Mouse (Mus musculus) WW6 (cell line): Measurements from ENCODE around the gene Ckmt2.

Experiments
- DNase-seq: peaks from one replicate; pipeline ENCODE4 v3.0.0-alpha.2; 2013; ENCODE audit warnings: low read depth, low spot score

The Ckmt2 gene

DNA sequence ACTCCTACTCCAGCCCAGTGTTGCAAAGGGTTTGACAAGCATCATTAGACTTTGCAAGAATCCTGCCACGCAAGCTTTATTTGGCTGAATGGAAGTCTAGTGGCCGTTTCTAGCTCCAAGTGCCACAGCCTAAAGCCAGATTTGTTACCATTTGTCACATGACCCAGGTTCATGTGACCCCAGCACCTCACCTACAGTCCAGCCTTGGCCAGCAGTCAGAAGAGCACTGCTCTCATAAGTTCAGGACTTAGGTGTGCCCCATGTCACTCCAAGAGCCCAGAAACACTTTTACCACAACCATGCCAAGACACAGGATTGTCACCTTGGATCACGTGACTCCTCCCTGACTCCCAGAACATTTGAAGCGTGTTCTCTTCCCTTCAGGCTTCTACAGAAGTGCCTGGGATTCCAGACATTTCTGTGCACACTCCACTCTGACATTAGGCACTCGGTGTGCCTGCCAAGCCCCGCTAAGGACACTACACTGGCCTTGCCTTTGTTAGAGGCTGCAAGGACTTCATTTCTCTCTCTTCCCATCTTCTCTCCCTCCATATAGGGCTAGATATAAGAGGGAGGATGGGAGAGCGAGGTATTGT is 2.9 kb downstream of the Ckmt2 start:
- DNase-seq: no peak

- no peak for DNase-seq
Observed at GRCm38 (mm10) chr13:91868577-91868976, 8.1 kb downstream of the Ckmt2 start.

DNA sequence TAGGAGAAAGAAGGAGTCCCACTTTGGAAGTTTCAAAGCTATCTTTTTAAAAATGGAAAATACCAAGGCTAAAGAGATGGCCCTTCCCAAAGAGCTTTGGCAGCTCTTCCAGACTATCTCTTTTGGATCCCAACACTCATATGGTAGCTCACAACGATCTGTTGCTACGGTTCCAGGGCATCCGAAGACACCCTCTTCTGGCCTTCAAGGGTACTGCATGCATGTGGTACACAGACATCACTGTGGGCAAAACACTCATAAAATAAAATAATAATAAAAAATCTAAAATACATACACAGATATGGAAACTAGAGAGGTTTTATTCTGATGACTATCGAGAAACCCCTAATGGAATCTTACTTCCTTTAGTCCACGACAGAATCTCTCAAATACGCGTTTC is 17.9 kb downstream of the Ckmt2 start:
- no peak for DNase-seq

DNA sequence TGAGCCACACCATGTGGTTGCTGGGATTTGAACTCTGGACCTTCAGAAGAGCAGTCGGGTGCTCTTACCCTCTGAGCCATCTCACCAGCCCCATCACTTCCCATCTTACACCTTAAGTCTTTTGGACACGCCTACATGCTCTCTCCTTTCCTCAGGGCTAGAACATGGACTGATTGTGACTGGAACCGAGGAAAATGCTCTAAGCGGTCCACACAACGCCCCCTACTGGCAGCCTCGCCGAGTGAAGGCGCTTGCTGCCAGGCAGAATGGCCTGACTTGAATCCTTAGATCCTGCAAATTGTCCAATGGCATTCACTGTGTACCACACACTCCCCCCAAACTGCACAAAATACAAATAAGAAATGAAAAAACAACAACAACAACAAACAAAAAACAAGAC is 19.3 kb downstream of the Ckmt2 start:
- DNase-seq: peak; percentile 33

GRCm38 (mm10) chr13:91854412-91854811 is 22.3 kb downstream of the Ckmt2 start:
- no peak for DNase-seq

DNA sequence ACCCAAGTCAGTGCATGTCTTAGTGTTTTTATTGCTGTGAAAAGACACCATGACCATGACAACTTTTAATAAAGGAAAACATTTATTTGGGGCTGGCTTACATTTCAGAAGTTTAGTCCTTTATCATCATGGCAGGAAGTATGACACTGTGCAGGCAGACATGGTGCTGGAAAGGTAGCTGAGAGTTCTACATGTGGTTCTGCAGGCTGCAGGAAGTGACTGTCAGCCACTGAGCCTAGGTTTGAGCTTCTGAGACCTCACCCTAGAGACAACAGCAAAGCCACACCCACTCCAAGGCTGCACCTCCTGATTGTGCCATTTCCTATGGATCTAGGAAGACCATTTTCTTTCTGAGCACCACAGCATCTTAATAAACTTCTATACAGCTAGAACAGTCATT is 48.8 kb downstream of the Ckmt2 start:
- no peak for DNase-seq

GRCm38 (mm10) chr13:91826066-91826465 is 50.6 kb downstream of the Ckmt2 start:
- DNase-seq: no peak

DNA sequence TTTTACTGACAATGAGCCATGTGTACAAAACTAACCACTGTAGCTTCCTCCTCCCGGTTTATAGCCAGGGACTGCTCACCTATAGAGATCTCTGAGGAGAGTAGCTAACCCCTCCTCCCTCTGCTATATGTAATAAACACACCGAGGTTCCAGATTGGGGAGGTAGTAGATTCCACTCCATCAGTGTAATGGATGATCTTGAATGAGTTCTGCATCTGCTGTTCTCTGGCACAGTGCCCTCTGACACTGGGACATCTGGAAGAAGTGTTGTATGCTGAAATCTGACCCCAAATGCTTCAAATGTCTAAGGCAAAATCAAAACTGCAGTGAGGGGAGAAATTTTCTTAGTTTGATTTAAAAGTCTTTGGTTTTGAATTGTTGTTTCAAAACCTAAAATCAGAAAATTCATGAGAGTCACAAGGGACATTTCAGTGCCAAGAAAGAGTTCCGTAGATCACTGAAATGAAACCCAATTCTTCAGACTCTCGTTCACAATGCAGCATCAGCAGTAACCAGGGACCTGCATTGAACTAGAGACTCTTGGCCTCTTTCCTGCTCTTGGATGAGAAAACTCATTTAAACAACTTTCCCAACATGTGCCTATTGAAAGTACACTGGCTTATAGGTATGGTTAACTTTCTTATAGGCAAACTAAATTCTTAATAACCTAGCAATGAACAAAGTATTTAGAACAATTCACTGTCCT is 51.7 kb downstream of the Ckmt2 start:
- no peak for DNase-seq

DNA sequence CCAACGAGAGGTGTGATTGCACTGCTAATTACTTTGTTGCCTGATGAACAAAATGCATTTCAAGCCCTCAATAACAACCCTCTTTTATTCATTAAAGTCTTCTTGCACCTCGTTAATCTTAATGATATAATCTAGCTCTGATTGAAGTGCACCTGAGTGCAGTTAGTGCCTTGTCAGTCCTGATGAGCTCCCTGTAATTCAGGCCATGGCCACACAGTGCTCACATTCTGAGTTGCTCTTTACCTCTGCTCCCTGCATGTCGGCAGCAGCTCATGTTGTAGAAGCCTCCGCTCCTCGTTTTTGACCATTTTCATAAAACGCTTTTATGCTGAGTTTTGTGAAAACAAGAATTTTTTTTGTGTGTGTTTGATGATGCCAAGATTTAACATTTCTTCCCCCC is 53.0 kb downstream of the Ckmt2 start:
- no peak for DNase-seq

- no peak for DNase-seq
Observed at GRCm38 (mm10) chr13:91814670-91815069, 62.0 kb downstream of the Ckmt2 start.

GRCm38 (mm10) chr13:91809476-91809875 is 67.2 kb downstream of the Ckmt2 start:
- no peak for DNase-seq

DNA sequence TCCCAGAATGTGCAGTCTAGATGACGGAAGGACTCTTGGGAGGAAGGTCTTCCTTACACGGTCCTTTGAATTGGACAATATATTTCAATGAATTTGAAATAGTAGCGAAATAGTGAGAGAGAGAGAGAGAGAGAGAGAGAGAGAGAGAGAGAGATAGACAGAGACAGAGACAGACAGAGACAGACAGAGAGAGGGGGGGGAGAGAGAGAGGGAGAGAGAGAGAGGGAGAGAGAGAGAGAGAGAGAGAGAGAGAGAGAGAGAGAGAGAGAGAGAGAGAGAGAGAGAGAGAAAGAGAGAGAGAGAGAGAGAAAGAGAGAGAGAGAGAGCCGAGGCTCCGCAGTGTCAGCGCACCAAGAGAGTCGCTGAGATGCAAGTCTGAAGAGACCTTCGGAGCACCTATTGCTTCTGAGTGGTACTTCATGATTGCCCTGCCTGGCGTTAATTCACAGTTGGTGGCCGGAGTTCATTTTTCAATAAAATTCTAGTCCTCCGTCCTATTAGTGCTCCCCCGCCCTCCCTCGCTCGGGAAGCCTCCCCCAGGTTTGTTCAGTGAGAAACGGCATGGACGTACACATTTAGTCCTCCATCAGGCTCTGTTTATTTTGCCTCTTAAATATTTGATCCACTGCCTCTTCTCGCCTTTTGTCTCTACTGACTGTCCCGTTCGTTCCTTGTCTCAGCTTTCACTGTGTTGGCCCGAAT is 68.7 kb downstream of the Ckmt2 start:
- no peak for DNase-seq

DNA sequence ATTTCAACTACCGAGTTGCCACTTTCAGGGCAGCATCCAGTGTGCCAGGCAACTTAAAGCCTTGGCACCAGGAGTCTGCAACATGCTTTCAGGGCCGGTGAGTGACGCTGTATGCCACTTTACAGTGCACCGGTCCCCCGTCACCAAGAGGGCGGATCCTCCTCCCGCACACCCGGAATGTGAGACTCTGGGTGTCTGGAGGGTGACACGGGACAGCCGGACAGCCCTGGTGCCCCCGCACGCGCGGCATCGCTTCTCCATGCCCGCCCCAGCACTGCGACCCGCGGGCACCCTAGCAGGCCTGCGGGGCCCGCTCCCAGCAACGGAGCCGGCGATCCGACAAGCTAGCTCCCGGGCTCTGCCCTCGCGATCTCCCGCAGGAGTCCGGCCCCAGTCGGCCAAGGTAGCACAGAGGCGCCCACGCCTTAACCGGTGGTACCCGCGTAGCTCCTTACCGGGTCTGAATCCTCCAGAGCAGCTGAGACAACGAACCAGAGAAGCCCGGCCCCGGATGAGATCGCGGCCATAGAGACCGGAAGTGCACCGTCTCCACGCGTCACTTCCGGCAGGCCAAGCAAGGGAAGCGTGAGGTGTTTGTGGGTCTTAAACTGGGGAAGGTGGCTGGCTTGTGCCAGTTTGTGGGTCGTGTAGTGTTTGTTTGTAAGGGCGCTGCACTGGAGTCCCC is 69.4 kb downstream of the Ckmt2 start, which contains the start of gene Zcchc9:
TSS of gene Zcchc9 (minus strand) at position 551 of the 685 bp plus-strand sequence.
- DNase-seq: peak; percentile 61
